Mouse (Mus musculus) 3T3-L1 (cell line): ENCODE measurements at regions not wholly inside any gene's neighbourhood (a gene's known extent, or its start where the extent isn't known, plus 50 kb on each side); places are given as distances from the start of the nearest gene placed in this dataset.
A peak's percentile ranks its signal among the peaks of the same experiment; 100 is the strongest.
"Not testable (repeated sequence)": the region's sequence is repeated elsewhere in the genome, so short reads cannot be mapped to it uniquely, and the experiment has no call there.

Experiments used
- DNase-seq: peaks from one replicate; pipeline ENCODE4 v3.0.0-alpha.2; 2015; ENCODE audit warnings: low read depth, low spot score

GRCm38 (mm10) chr16:31508981-31509380, 86.9 kb downstream of the Bdh1 start:
- DNase-seq, result no peak

- DNase-seq, result no peak
Observed at GRCm38 (mm10) chr16:31510097-31510496, 88.0 kb downstream of the Bdh1 start.

- DNase-seq, result no peak
Observed at GRCm38 (mm10) chr16:31518816-31519215, 96.7 kb downstream of the Bdh1 start.

- no peak for DNase-seq
Observed at GRCm38 (mm10) chr16:31520081-31520480, 98.0 kb downstream of the Bdh1 start.

- no peak for DNase-seq
Observed at GRCm38 (mm10) chr16:31521786-31522185, 99.7 kb downstream of the Bdh1 start.

GRCm38 (mm10) chr16:31526711-31527344, 104.7 kb downstream of the Bdh1 start:
- peak; percentile 82 for DNase-seq

- DNase-seq, result no peak
Observed at GRCm38 (mm10) chr16:31528596-31529283, 106.7 kb downstream of the Bdh1 start.

- no peak for DNase-seq
Observed at GRCm38 (mm10) chr16:31529284-31529958, 107.3 kb downstream of the Bdh1 start.

GRCm38 (mm10) chr16:31530090-31530489, 108.0 kb downstream of the Bdh1 start:
- no peak for DNase-seq

GRCm38 (mm10) chr16:31533196-31533777, 111.2 kb downstream of the Bdh1 start:
- DNase-seq, result no peak

GRCm38 (mm10) chr16:31534923-31535523, 112.9 kb downstream of the Bdh1 start:
- DNase-seq, result no peak

GRCm38 (mm10) chr16:31536328-31536727, 114.2 kb downstream of the Bdh1 start:
- DNase-seq, result no peak

- no peak for DNase-seq
Observed at GRCm38 (mm10) chr16:31538606-31539005, 116.5 kb downstream of the Bdh1 start.

GRCm38 (mm10) chr16:31543499-31544170, 119.6 kb upstream of the Dlg1 start:
- DNase-seq, result no peak

- DNase-seq, result no peak
Observed at GRCm38 (mm10) chr16:31546062-31546827, 117.0 kb upstream of the Dlg1 start.

- DNase-seq, result no peak
Observed at GRCm38 (mm10) chr16:31546828-31547224, 116.4 kb upstream of the Dlg1 start.

GRCm38 (mm10) chr16:31547391-31547790, 115.9 kb upstream of the Dlg1 start:
- no peak for DNase-seq

GRCm38 (mm10) chr16:31549975-31550374, 113.3 kb upstream of the Dlg1 start:
- DNase-seq, result no peak

GRCm38 (mm10) chr16:31550539-31550938, 112.7 kb upstream of the Dlg1 start:
- not testable (repeated sequence) for DNase-seq

GRCm38 (mm10) chr16:31551416-31552151, 111.7 kb upstream of the Dlg1 start:
- peak; percentile 91 for DNase-seq
